19 mouse cellular contexts compared by ENCODE assay signal in the genomic region with DNA sequence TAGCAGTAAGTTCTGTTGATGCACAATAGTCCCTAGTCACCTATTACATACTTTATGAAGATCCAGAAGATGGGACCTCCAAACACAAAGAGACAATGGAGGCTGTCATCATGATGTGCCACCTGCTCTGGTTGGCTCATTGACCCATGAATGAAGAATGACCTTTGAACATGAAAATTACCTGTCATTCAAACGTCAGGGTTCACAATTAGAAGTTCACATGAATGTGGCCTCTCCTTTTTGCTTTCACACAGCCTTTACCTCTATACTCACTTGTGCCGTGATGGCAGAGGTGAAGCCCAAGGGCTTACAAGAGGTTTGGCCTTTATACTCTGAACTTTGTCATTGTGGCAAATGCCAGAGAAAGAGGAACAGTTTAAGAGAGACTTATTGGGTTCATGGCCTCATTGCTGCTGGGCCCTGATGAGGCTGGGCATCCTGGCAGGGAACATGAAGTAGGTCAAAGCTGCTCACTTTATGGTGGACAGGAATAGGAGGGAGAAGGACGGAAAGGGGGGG. TPM values are rescaled to one million over a fixed set of nuclear protein-coding genes. Genes with fewer than 3 reads are reported as not detected.
"Had no signal": no experiment of that assay in that cellular context is flagged by ENCODE, and none has a peak within 500 bp of the region (broad histone marks: within the 10 kb centered on the region; RNA-seq: fewer than 3 reads in every experiment).

No protein-coding gene starts in this region.

- H3K4me2 ChIP-seq: hindbrain, embryonic 15.5 days; liver, embryonic 13.5 days; lung, embryonic 14.5 days; midbrain, embryonic 13.5 days had no signal

- H3K9me3 ChIP-seq: hindbrain, embryonic 15.5 days; liver, embryonic 13.5 days; midbrain, embryonic 13.5 days had no signal

- H3K27ac ChIP-seq: hindbrain, embryonic 15.5 days; layer of hippocampus, adult 2 months; left cerebral cortex, adult 2 months; liver, embryonic 13.5 days; macrophage; midbrain, embryonic 13.5 days; stomach, postnatal 0 days had no signal

- H3K4me3 ChIP-seq: hindbrain, embryonic 15.5 days; layer of hippocampus, adult 2 months; left cerebral cortex, adult 2 months; liver, embryonic 13.5 days; midbrain, embryonic 13.5 days had no signal

- H3K27me3 ChIP-seq: hindbrain, embryonic 15.5 days; liver, embryonic 13.5 days; midbrain, embryonic 13.5 days had no signal

- DNase-seq: kidney, postnatal 10 days; layer of hippocampus, adult 9-11 months; layer of hippocampus, postnatal 36 days; liver, embryonic 13.5 days; lung, embryonic 14.5 days; thymus, adult 2 months; thymus, postnatal 14 days; thymus, postnatal 4 days had no signal

- H3K4me1 ChIP-seq: hindbrain, embryonic 15.5 days; midbrain, embryonic 13.5 days had no signal

- ATAC-seq: lung, postnatal 0 days; midbrain, embryonic 13.5 days; midbrain, embryonic 16.5 days had no signal

- H3K36me3 ChIP-seq: hindbrain, embryonic 15.5 days; liver, embryonic 13.5 days; midbrain, embryonic 13.5 days had no signal

- H3K9ac ChIP-seq: hindbrain, embryonic 15.5 days; liver, embryonic 13.5 days; lung, embryonic 14.5 days; midbrain, embryonic 13.5 days had no signal

RNA-seq across cellular contexts. Expression of a gene that starts 35.0 kb away (rescaled TPM):
- total RNA-seq: layer of hippocampus, postnatal 36 days; left cerebral cortex, adult 2 months; megakaryocyte, adult 5-6 weeks had no signal
- polyA plus RNA-seq: limb, embryonic 11.5 days; macrophage; neural tube, embryonic 11.5 days had no signal
